Mouse (Mus musculus): Measurements from ENCODE around the gene Ddx25. TPM values are rescaled to one million over a fixed set of nuclear protein-coding genes. Genes with fewer than 3 reads are reported as not detected.

The Ddx25 gene
- polyA plus RNA-seq, 1 experiment from 2014 or later: 1.6 TPM

GRCm38 (mm10) chr9:35561076-35561475 is 2.7 kb upstream of the Ddx25 start:
- WGBS: 95% methylated on average over 11 of the region's 11 CpGs
- Histone ChIP-seq H3K9ac (no peak overlapping the region), H3K27me3 (replicated peaks) (no peaks in the 10 kb centered on the region), H3K4me2 (no peak overlapping the region), H3K4me1 (peaks cover 6% of the 10 kb centered on the region; the same call in 1 of the 2 replicates), H3K4me3 (replicated peaks) (no peak overlapping the region), H3K36me3 (peaks cover 16% of the 10 kb centered on the region), H3K9me3 (no peaks in the 10 kb centered on the region), H3K27ac (no peak overlapping the region)
- ATAC-seq (ENCODE audit: insufficient read depth, low FRiP score, low read depth): no peak

- Histone ChIP-seq H3K9ac (peak overlapping the region; percentile 54), H3K9me3 (no peaks in the 10 kb centered on the region), H3K4me3 (replicated peaks) (peak overlapping the region; percentile 76), H3K27ac (no peak overlapping the region; the same call in 1 of the 2 replicates), H3K36me3 (peaks cover 4% of the 10 kb centered on the region; the same call in 1 of the 2 replicates), H3K4me1 (peaks cover 6% of the 10 kb centered on the region; the same call in 1 of the 2 replicates), H3K4me2 (peak overlapping the region; percentile 96), H3K27me3 (replicated peaks) (no peaks in the 10 kb centered on the region)
- peak; percentile 84 for ATAC-seq (ENCODE audit: insufficient read depth, low FRiP score, low read depth)
- WGBS: 1% methylated on average over 31 of the region's 31 CpGs
These were observed 922 bp upstream of the Ddx25 start for GRCm38 (mm10) chr9:35559009-35559890.

GRCm38 (mm10) chr9:35556494-35557102 is 1.7 kb downstream of the Ddx25 start:
- no peak overlapping the region for H3K4me3 ChIP-seq (replicated peaks)
- no peaks in the 10 kb centered on the region for H3K9me3 ChIP-seq
- no peak overlapping the region for H3K27ac ChIP-seq
- H3K27me3 ChIP-seq (replicated peaks): no peaks in the 10 kb centered on the region
- H3K36me3 ChIP-seq: peaks cover 2% of the 10 kb centered on the region; the same call in 1 of the 2 replicates
- no peak overlapping the region for H3K4me2 ChIP-seq
- H3K9ac ChIP-seq: no peak overlapping the region
- no peak for ATAC-seq (ENCODE audit: insufficient read depth, low FRiP score, low read depth)
- peaks cover 6% of the 10 kb centered on the region; the same call in 1 of the 2 replicates for H3K4me1 ChIP-seq
- 56% methylated on average over 12 of the region's 12 CpGs for WGBS

- no peaks in the 10 kb centered on the region for H3K36me3 ChIP-seq
- no peak overlapping the region for H3K4me2 ChIP-seq
- H3K27ac ChIP-seq: no peak overlapping the region
- no peak; the same call in 1 of the 2 replicates for ATAC-seq (ENCODE audit: insufficient read depth, low FRiP score, low read depth)
- H3K27me3 ChIP-seq (replicated peaks): no peaks in the 10 kb centered on the region
- 73% methylated on average over 9 of the region's 9 CpGs for WGBS
- no peak overlapping the region for H3K9ac ChIP-seq
- H3K4me3 ChIP-seq (replicated peaks): no peak overlapping the region
- H3K9me3 ChIP-seq: no peaks in the 10 kb centered on the region
- no peaks in the 10 kb centered on the region for H3K4me1 ChIP-seq
These were observed 9.9 kb downstream of the Ddx25 start for GRCm38 (mm10) chr9:35548455-35548854.

GRCm38 (mm10) chr9:35546745-35547144 is 11.6 kb downstream of the Ddx25 start:
- no peak overlapping the region for H3K4me3 ChIP-seq (replicated peaks)
- ATAC-seq (ENCODE audit: insufficient read depth, low FRiP score, low read depth): no peak
- no peaks in the 10 kb centered on the region for H3K36me3 ChIP-seq
- WGBS: 63% methylated on average over 9 of the region's 9 CpGs
- H3K27me3 ChIP-seq (replicated peaks): no peaks in the 10 kb centered on the region
- no peak overlapping the region for H3K4me2 ChIP-seq
- no peaks in the 10 kb centered on the region for H3K4me1 ChIP-seq
- no peaks in the 10 kb centered on the region for H3K9me3 ChIP-seq
- H3K27ac ChIP-seq: no peak overlapping the region
- no peak overlapping the region for H3K9ac ChIP-seq

- Histone ChIP-seq H3K27ac (no peak overlapping the region), H3K4me3 (replicated peaks) (no peak overlapping the region), H3K9me3 (no peaks in the 10 kb centered on the region), H3K27me3 (replicated peaks) (no peaks in the 10 kb centered on the region), H3K4me1 (no peaks in the 10 kb centered on the region), H3K36me3 (no peaks in the 10 kb centered on the region), H3K9ac (no peak overlapping the region), H3K4me2 (no peak overlapping the region)
- WGBS: 66% methylated on average over 12 of the region's 12 CpGs
- ATAC-seq (ENCODE audit: insufficient read depth, low FRiP score, low read depth): no peak
These were observed 12.6 kb downstream of the Ddx25 start for GRCm38 (mm10) chr9:35545704-35546103.

- 66% methylated on average over 2 of the region's 2 CpGs for WGBS
- no peak for ATAC-seq (ENCODE audit: insufficient read depth, low FRiP score, low read depth)
- Histone ChIP-seq H3K4me3 (replicated peaks) (no peak overlapping the region), H3K9me3 (no peaks in the 10 kb centered on the region), H3K4me1 (no peaks in the 10 kb centered on the region), H3K27me3 (replicated peaks) (no peaks in the 10 kb centered on the region), H3K4me2 (no peak overlapping the region), H3K9ac (no peak overlapping the region), H3K36me3 (no peaks in the 10 kb centered on the region), H3K27ac (no peak overlapping the region)
These were observed 13.7 kb downstream of the Ddx25 start for GRCm38 (mm10) chr9:35544666-35545065.

- H3K9me3 ChIP-seq: no peaks in the 10 kb centered on the region
- H3K27ac ChIP-seq: no peak overlapping the region
- no peak overlapping the region for H3K9ac ChIP-seq
- H3K4me2 ChIP-seq: no peak overlapping the region
- H3K27me3 ChIP-seq (replicated peaks): no peaks in the 10 kb centered on the region
- WGBS: 79% methylated on average over 14 of the region's 14 CpGs
- no peak overlapping the region for H3K4me3 ChIP-seq (replicated peaks)
- H3K4me1 ChIP-seq: no peaks in the 10 kb centered on the region
- no peaks in the 10 kb centered on the region for H3K36me3 ChIP-seq
- no peak for ATAC-seq (ENCODE audit: insufficient read depth, low FRiP score, low read depth)
These were observed 15.0 kb downstream of the Ddx25 start for GRCm38 (mm10) chr9:35543099-35543860.

- Histone ChIP-seq H3K27ac (no peak overlapping the region), H3K9ac (no peak overlapping the region), H3K36me3 (no peaks in the 10 kb centered on the region), H3K4me2 (no peak overlapping the region), H3K4me1 (no peaks in the 10 kb centered on the region), H3K4me3 (replicated peaks) (no peak overlapping the region), H3K27me3 (replicated peaks) (no peaks in the 10 kb centered on the region), H3K9me3 (no peaks in the 10 kb centered on the region)
- no peak for ATAC-seq (ENCODE audit: insufficient read depth, low FRiP score, low read depth)
- WGBS: 64% methylated on average over 6 of the region's 6 CpGs
These were observed 16.4 kb downstream of the Ddx25 start for GRCm38 (mm10) chr9:35541941-35542340.

GRCm38 (mm10) chr9:35541488-35541887 is 16.8 kb downstream of the Ddx25 start:
- 8% methylated on average over 6 of the region's 6 CpGs for WGBS
- peak; percentile 56; the same call in 1 of the 2 replicates for ATAC-seq (ENCODE audit: insufficient read depth, low FRiP score, low read depth)
- H3K4me3 ChIP-seq (replicated peaks): no peak overlapping the region
- no peak overlapping the region for H3K9ac ChIP-seq
- no peaks in the 10 kb centered on the region for H3K36me3 ChIP-seq
- H3K4me2 ChIP-seq: no peak overlapping the region
- no peaks in the 10 kb centered on the region for H3K27me3 ChIP-seq (replicated peaks)
- no peaks in the 10 kb centered on the region for H3K9me3 ChIP-seq
- no peaks in the 10 kb centered on the region for H3K4me1 ChIP-seq
- H3K27ac ChIP-seq: no peak overlapping the region

- Histone ChIP-seq H3K9ac (no peak overlapping the region), H3K4me2 (no peak overlapping the region), H3K27ac (no peak overlapping the region), H3K27me3 (replicated peaks) (no peaks in the 10 kb centered on the region), H3K36me3 (no peaks in the 10 kb centered on the region), H3K9me3 (no peaks in the 10 kb centered on the region), H3K4me1 (no peaks in the 10 kb centered on the region), H3K4me3 (replicated peaks) (no peak overlapping the region)
- WGBS: 80% methylated on average over 5 of the region's 5 CpGs
- ATAC-seq (ENCODE audit: insufficient read depth, low FRiP score, low read depth): no peak
These were observed 17.3 kb downstream of the Ddx25 start for GRCm38 (mm10) chr9:35541024-35541423.
